In genomic region chr7:80189147-80189933, GRCm38 (mm10) we compare ENCODE assay signal across 10 mouse cellular contexts. TPM values are rescaled to one million over a fixed set of nuclear protein-coding genes. Genes with fewer than 3 reads are reported as not detected.
DNase-seq lines count a peak whose midpoint lies in the region; ATAC-seq and TF ChIP-seq lines count a peak whose summit lies in the region.
"Had no signal": no experiment of that assay in that cellular context is flagged by ENCODE, and none has a peak within 500 bp of the region (broad histone marks: within the 10 kb centered on the region; RNA-seq: fewer than 3 reads in every experiment).

No protein-coding gene starts in this region.

- H3K9ac ChIP-seq in liver, postnatal 0 days (replicated peaks): 0 out of 2 replicates have a peak overlapping the region, but pooled peaks have one; percentile 6
- H3K9ac ChIP-seq in liver, embryonic 12.5 days: no peak overlapping the region
- no peak overlapping the region for H3K9ac ChIP-seq in embryonic facial prominence, embryonic 13.5 days
- H3K9ac ChIP-seq in intestine, embryonic 15.5 days: no peak overlapping the region
- no peak overlapping the region for H3K9ac ChIP-seq in stomach, embryonic 15.5 days

- no peaks in the 10 kb centered on the region for H3K36me3 ChIP-seq in liver, postnatal 0 days (replicated peaks; ENCODE audit: insufficient read depth, low read length)
- no peaks in the 10 kb centered on the region for H3K36me3 ChIP-seq in liver, embryonic 12.5 days
- no peaks in the 10 kb centered on the region for H3K36me3 ChIP-seq in embryonic facial prominence, embryonic 13.5 days
- no peaks in the 10 kb centered on the region for H3K36me3 ChIP-seq in intestine, embryonic 15.5 days
- no peaks in the 10 kb centered on the region for H3K36me3 ChIP-seq in stomach, embryonic 15.5 days

- no peaks in the 10 kb centered on the region for H3K9me3 ChIP-seq in liver, postnatal 0 days (ENCODE audit: low read length)
- no peaks in the 10 kb centered on the region for H3K9me3 ChIP-seq in liver, embryonic 12.5 days (replicated peaks)
- no peaks in the 10 kb centered on the region for H3K9me3 ChIP-seq in embryonic facial prominence, embryonic 13.5 days
- H3K9me3 ChIP-seq in intestine, embryonic 15.5 days: no peaks in the 10 kb centered on the region
- H3K9me3 ChIP-seq in stomach, embryonic 15.5 days: no peaks in the 10 kb centered on the region

- no peak for TF ChIP-seq CTCF in liver, postnatal 0 days (IDR thresholded peaks at IDR 0.05; ENCODE audit: low read depth)

- H3K27me3 ChIP-seq in liver, postnatal 0 days (ENCODE audit: insufficient read depth, low read length): no peaks in the 10 kb centered on the region
- H3K27me3 ChIP-seq in liver, embryonic 12.5 days (replicated peaks): peaks cover 14% of the 10 kb centered on the region
- H3K27me3 ChIP-seq in embryonic facial prominence, embryonic 13.5 days: no peaks in the 10 kb centered on the region
- no peaks in the 10 kb centered on the region for H3K27me3 ChIP-seq in intestine, embryonic 15.5 days (replicated peaks)
- no peaks in the 10 kb centered on the region for H3K27me3 ChIP-seq in stomach, embryonic 15.5 days (replicated peaks)

- no peak overlapping the region for H3K4me3 ChIP-seq in liver, postnatal 0 days (ENCODE audit: low read depth, low read length)
- H3K4me3 ChIP-seq in liver, embryonic 12.5 days: no peak overlapping the region
- no peak overlapping the region for H3K4me3 ChIP-seq in embryonic facial prominence, embryonic 13.5 days
- no peak overlapping the region for H3K4me3 ChIP-seq in intestine, embryonic 15.5 days (replicated peaks)
- no peak overlapping the region for H3K4me3 ChIP-seq in stomach, embryonic 15.5 days (replicated peaks)

- WGBS in liver, postnatal 0 days (ENCODE audit: insufficient replicate concordance): 67% methylated on average over 11 of the region's 11 CpGs
- 66% methylated on average over 11 of the region's 11 CpGs for WGBS in liver, embryonic 12.5 days (ENCODE audit: insufficient replicate concordance)
- 36% methylated on average over 11 of the region's 11 CpGs for WGBS in embryonic facial prominence, embryonic 13.5 days
- WGBS in intestine, embryonic 15.5 days: 48% methylated on average over 11 of the region's 11 CpGs
- 48% methylated on average over 11 of the region's 11 CpGs for WGBS in stomach, embryonic 15.5 days

- H3K4me1 ChIP-seq in liver, postnatal 0 days (ENCODE audit: insufficient read depth): peaks cover 71% of the 10 kb centered on the region
- peaks cover 95% of the 10 kb centered on the region for H3K4me1 ChIP-seq in liver, embryonic 12.5 days
- H3K4me1 ChIP-seq in embryonic facial prominence, embryonic 13.5 days: peaks cover 71% of the 10 kb centered on the region
- H3K4me1 ChIP-seq in intestine, embryonic 15.5 days (replicated peaks): peaks cover 52% of the 10 kb centered on the region
- H3K4me1 ChIP-seq in stomach, embryonic 15.5 days: peaks cover 49% of the 10 kb centered on the region

- no peak for TF ChIP-seq EP300 in liver, postnatal 0 days (IDR thresholded peaks at IDR 0.05; ENCODE audit: low read depth)

- no peak overlapping the region for H3K4me2 ChIP-seq in liver, postnatal 0 days (ENCODE audit: low read depth, low read length)
- no peak overlapping the region for H3K4me2 ChIP-seq in liver, embryonic 12.5 days
- H3K4me2 ChIP-seq in embryonic facial prominence, embryonic 13.5 days: 0 out of 2 replicates have a peak overlapping the region, but pooled peaks have one; percentile 9
- no peak overlapping the region for H3K4me2 ChIP-seq in intestine, embryonic 15.5 days (replicated peaks)
- H3K4me2 ChIP-seq in stomach, embryonic 15.5 days: no peak overlapping the region

- DNase-seq in liver, postnatal 0 days: no peak
- no peak for DNase-seq in cerebellum, adult 9-11 months
- no peak for DNase-seq in layer of hippocampus, postnatal 14 days (ENCODE audit: low spot score in 2 of 2)
- DNase-seq: right cerebral cortex, postnatal 14 days had no signal

- H3K27ac ChIP-seq in liver, postnatal 0 days (ENCODE audit: low read depth): no peak overlapping the region
- H3K27ac ChIP-seq in liver, embryonic 12.5 days: no peak overlapping the region
- H3K27ac ChIP-seq in embryonic facial prominence, embryonic 13.5 days: peak overlapping the region; percentile 58
- H3K27ac ChIP-seq in intestine, embryonic 15.5 days: peak overlapping the region; percentile 23; the same call in 1 of the 2 replicates
- peak overlapping the region; percentile 58 for H3K27ac ChIP-seq in stomach, embryonic 15.5 days
- H3K27ac ChIP-seq: kidney, postnatal 0 days; macrophage had no signal

- no peak for ATAC-seq in liver, postnatal 0 days
- no peak for ATAC-seq in liver, embryonic 12.5 days
- no peak for ATAC-seq in embryonic facial prominence, embryonic 13.5 days (ENCODE audit: insufficient number of reproducible peaks, insufficient read depth, low FRiP score, low TSS enrichment, low read depth)
- ATAC-seq in intestine, embryonic 15.5 days: no peak
- no peak for ATAC-seq in stomach, embryonic 15.5 days (ENCODE audit: insufficient read depth, low FRiP score, low read depth)

RNA-seq across cellular contexts. Expression of gene Sema4b, which starts 2.7 kb away (rescaled TPM):
- polyA plus RNA-seq in liver, postnatal 0 days (2015; fragmentation: Nextera tagmentation; extraction: Ambion mirVana): 11.7 and 13.5 TPM in 2 replicates
- polyA plus RNA-seq in liver, embryonic 12.5 days (2016; fragmentation: Nextera tagmentation; extraction: Ambion mirVana): 16.9 and 17.9 TPM in 2 replicates
- polyA plus RNA-seq in embryonic facial prominence, embryonic 13.5 days (2015; fragmentation: Nextera tagmentation; extraction: Ambion mirVana): 18.6 and 19.8 TPM in 2 replicates
- 16.8 and 16.9 TPM in 2 replicates for polyA plus RNA-seq in intestine, embryonic 15.5 days (2015; fragmentation: Nextera tagmentation; extraction: Ambion mirVana)
- polyA plus RNA-seq in stomach, embryonic 15.5 days (2015; fragmentation: Nextera tagmentation; extraction: Ambion mirVana): 22.1 and 23.8 TPM in 2 replicates
- total RNA-seq in layer of hippocampus, postnatal 14 days (2021): 10 to 100 TPM; 25.2 to 25.7 TPM

RNA-seq across cellular contexts. Expression of gene Cib1, which starts 43.3 kb away (rescaled TPM):
- polyA plus RNA-seq in liver, postnatal 0 days (2015; fragmentation: Nextera tagmentation; extraction: Ambion mirVana): 79.4 and 89.2 TPM in 2 replicates
- 97.5 and 99.2 TPM in 2 replicates for polyA plus RNA-seq in liver, embryonic 12.5 days (2016; fragmentation: Nextera tagmentation; extraction: Ambion mirVana)
- 69.9 and 71.1 TPM in 2 replicates for polyA plus RNA-seq in embryonic facial prominence, embryonic 13.5 days (2015; fragmentation: Nextera tagmentation; extraction: Ambion mirVana)
- polyA plus RNA-seq in intestine, embryonic 15.5 days (2015; fragmentation: Nextera tagmentation; extraction: Ambion mirVana): 199 and 237 TPM in 2 replicates
- 157 and 158 TPM in 2 replicates for polyA plus RNA-seq in stomach, embryonic 15.5 days (2015; fragmentation: Nextera tagmentation; extraction: Ambion mirVana)
- total RNA-seq in layer of hippocampus, postnatal 14 days (2021): 10 to 100 TPM; 28.1 to 28.8 TPM

RNA-seq across cellular contexts. Expression of gene Gdpgp1, which starts 43.3 kb away (rescaled TPM):
- polyA plus RNA-seq in liver, postnatal 0 days (2015; fragmentation: Nextera tagmentation; extraction: Ambion mirVana): 1.5 and 1.6 TPM in 2 replicates
- polyA plus RNA-seq in liver, embryonic 12.5 days (2016; fragmentation: Nextera tagmentation; extraction: Ambion mirVana): 3.9 and 4.4 TPM in 2 replicates
- 3.8 TPM in 2 replicates for polyA plus RNA-seq in embryonic facial prominence, embryonic 13.5 days (2015; fragmentation: Nextera tagmentation; extraction: Ambion mirVana)
- polyA plus RNA-seq in intestine, embryonic 15.5 days (2015; fragmentation: Nextera tagmentation; extraction: Ambion mirVana): 6.5 and 6.6 TPM in 2 replicates
- 5.2 and 5.3 TPM in 2 replicates for polyA plus RNA-seq in stomach, embryonic 15.5 days (2015; fragmentation: Nextera tagmentation; extraction: Ambion mirVana)
- total RNA-seq in layer of hippocampus, postnatal 14 days (2021): 1 to 10 TPM; 6.3 to 6.4 TPM

RNA-seq across cellular contexts. Expression of gene Ttll13, which starts 56.8 kb away (rescaled TPM):
- 0.43 TPM in 2 replicates for polyA plus RNA-seq in liver, postnatal 0 days (2015; fragmentation: Nextera tagmentation; extraction: Ambion mirVana)
- 0.61 and 1.0 TPM in 2 replicates for polyA plus RNA-seq in liver, embryonic 12.5 days (2016; fragmentation: Nextera tagmentation; extraction: Ambion mirVana)
- polyA plus RNA-seq in embryonic facial prominence, embryonic 13.5 days (2015; fragmentation: Nextera tagmentation; extraction: Ambion mirVana): 0.90 and 2.3 TPM in 2 replicates
- 0.96 and 1.3 TPM in 2 replicates for polyA plus RNA-seq in intestine, embryonic 15.5 days (2015; fragmentation: Nextera tagmentation; extraction: Ambion mirVana)
- 1.1 and 1.6 TPM in 2 replicates for polyA plus RNA-seq in stomach, embryonic 15.5 days (2015; fragmentation: Nextera tagmentation; extraction: Ambion mirVana)
- total RNA-seq in layer of hippocampus, postnatal 14 days (2021): 1 to 10 TPM in 1 of 2 experiments, under 1 TPM in 1; 0.95 to 1.6 TPM

Comparison
In these comparisons a context has a peak if more than half of its experiments do, and no peak if none do; other contexts are left out.
1. H3K27ac ChIP-seq: peak in embryonic facial prominence, embryonic 13.5 days (single experiment), intestine, embryonic 15.5 days (single experiment) and stomach, embryonic 15.5 days (single experiment); none in liver, postnatal 0 days (single experiment) and liver, embryonic 12.5 days (single experiment).